Mouse (Mus musculus) neural tube, embryonic 12.5 days (tissue): ENCODE data around the gene Actn1. TPM values are rescaled to one million over a fixed set of nuclear protein-coding genes. Genes with fewer than 3 reads are reported as not detected.

Experiments
- ATAC-seq: fragments of 200-750 bp; cut with Nextera tagmentation; 2 replicates; pipeline ENCODE4 v1.8.0; 2017; ENCODE audit warnings: low read depth, mild to moderate bottlenecking, moderate TSS enrichment, moderate library complexity; ENCODE audit not compliant: low FRiP score
- H3K27ac ChIP-seq: fragments of 300-500 bp; sonication (generic); 2 replicates; pipeline ENCODE4 v1.5.1; 2016
- H3K27me3 ChIP-seq: fragments of 300-500 bp; sonication (generic); replicated peaks from 2 replicates; pipeline ENCODE4 v1.6.1; 2016; ENCODE audit warnings: mild to moderate bottlenecking
- H3K36me3 ChIP-seq: fragments of 300-500 bp; sonication (generic); 2 replicates; pipeline ENCODE4 v1.6.1; 2016; ENCODE audit warnings: mild to moderate bottlenecking
- H3K4me1 ChIP-seq: fragments of 300-500 bp; sonication (generic); 2 replicates; pipeline ENCODE4 v1.6.1; 2016
- H3K4me2 ChIP-seq: fragments of 300-500 bp; sonication (generic); replicated peaks from 2 replicates; pipeline ENCODE4 v1.6.1; 2016; ENCODE audit warnings: mild to moderate bottlenecking
- H3K4me3 ChIP-seq: fragments of 300-500 bp; sonication (generic); 2 replicates; pipeline ENCODE4 v1.5.1; 2016
- H3K9ac ChIP-seq: fragments of 300-500 bp; sonication (generic); 2 replicates; pipeline ENCODE4 v1.6.1; 2016; ENCODE audit warnings: mild to moderate bottlenecking
- H3K9me3 ChIP-seq: fragments of 300-500 bp; sonication (generic); 2 replicates; pipeline ENCODE4 v1.6.1; 2016; ENCODE audit warnings: mild to moderate bottlenecking
- WGBS: fragments of 180-500 bp; shearing (Covaris S2); methylation state at CpG from one replicate; pipeline ENCODE4 v1.1.7; 2016; 5-methylcytosine and 5-hydroxymethylcytosine counted together
- polyA plus RNA-seq: library from polyadenylated mRNA; unstranded; fragments of >200 nt; fragmentation: Nextera tagmentation; extraction: Ambion mirVana; gene quantifications from 2 replicates; pipeline ENCODE4 v1.2.1, GENCODE M21; 2016

Gene Actn1
- polyA plus RNA-seq, 1 experiment from 2014 or later, result 15.8 TPM

DNA sequence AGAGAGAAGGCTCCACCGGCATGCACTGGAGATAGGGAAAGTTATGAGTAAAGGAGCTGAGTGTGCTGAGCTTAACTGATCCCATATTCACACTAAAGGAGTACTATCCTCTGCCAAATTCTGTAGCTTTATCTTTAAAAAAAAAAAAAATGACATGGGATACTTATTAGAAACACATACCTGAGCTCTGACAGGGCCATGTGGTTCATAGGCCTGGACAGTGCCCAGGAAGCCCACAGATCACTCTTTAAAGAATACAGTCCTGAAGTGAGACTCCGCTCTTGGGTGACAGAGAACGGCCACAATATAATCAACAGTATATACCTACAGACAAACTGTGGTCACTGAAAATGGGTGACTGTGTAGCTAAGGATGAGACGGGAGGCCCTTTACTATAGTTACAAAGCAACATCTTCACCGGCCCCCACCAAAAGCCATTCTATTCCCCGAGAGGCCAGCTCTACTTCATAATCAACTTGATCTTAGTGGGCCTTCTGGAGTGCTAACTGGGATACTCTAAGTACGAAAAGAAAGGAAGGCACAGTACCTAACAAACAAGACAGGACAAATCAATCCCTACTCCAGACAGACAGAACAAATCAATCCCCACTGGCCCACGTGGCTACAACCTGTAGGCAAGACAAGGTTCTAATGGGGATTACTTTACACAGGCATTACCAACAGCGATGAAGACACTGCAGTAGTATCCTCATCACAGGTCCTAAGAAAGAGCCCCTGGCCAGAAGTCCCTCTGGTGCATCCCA lies 27.9 kb downstream of the Actn1 start:
- WGBS, result 84% methylated on average over 9 of the region's 9 CpGs
- Histone ChIP-seq H3K4me3 (no peak overlapping the region), H3K9me3 (0 out of 2 replicates have a peak, but pooled peaks cover 3% of the 10 kb centered on the region), H3K36me3 (no peaks in the 10 kb centered on the region), H3K27ac (no peak overlapping the region), H3K4me1 (peaks cover 43% of the 10 kb centered on the region), H3K9ac (no peak overlapping the region), H3K27me3 (no peaks in the 10 kb centered on the region), H3K4me2 (no peak overlapping the region)
- no peak for ATAC-seq

- ATAC-seq, result no peak
- no peaks in the 10 kb centered on the region for H3K36me3 ChIP-seq
- H3K27me3 ChIP-seq, result no peaks in the 10 kb centered on the region
- H3K27ac ChIP-seq, result no peak overlapping the region
- 36% methylated on average over 5 of the region's 5 CpGs for WGBS
- H3K4me1 ChIP-seq, result peaks cover 43% of the 10 kb centered on the region
- 0 out of 2 replicates have a peak, but pooled peaks cover 3% of the 10 kb centered on the region for H3K9me3 ChIP-seq
- H3K4me3 ChIP-seq, result no peak overlapping the region
- H3K9ac ChIP-seq, result no peak overlapping the region
- H3K4me2 ChIP-seq, result no peak overlapping the region
Measured at GRCm38 (mm10) chr12:80231317-80231716, 28.9 kb downstream of the Actn1 start.

GRCm38 (mm10) chr12:80230854-80231253 lies 29.3 kb downstream of the Actn1 start:
- Histone ChIP-seq H3K4me3 (no peak overlapping the region), H3K9ac (no peak overlapping the region), H3K4me2 (peak overlapping the region; percentile 35), H3K27me3 (no peaks in the 10 kb centered on the region), H3K36me3 (no peaks in the 10 kb centered on the region), H3K4me1 (peaks cover 43% of the 10 kb centered on the region), H3K9me3 (0 out of 2 replicates have a peak, but pooled peaks cover 3% of the 10 kb centered on the region), H3K27ac (peak overlapping the region; percentile 37; the same call in 1 of the 2 replicates)
- ATAC-seq, result no peak
- 65% methylated on average over 5 of the region's 5 CpGs for WGBS

GRCm38 (mm10) chr12:80230111-80230700 lies 30.0 kb downstream of the Actn1 start:
- peak overlapping the region; percentile 35 for H3K4me2 ChIP-seq
- H3K27me3 ChIP-seq, result no peaks in the 10 kb centered on the region
- H3K27ac ChIP-seq, result peak overlapping the region; percentile 37
- 0 out of 2 replicates have a peak, but pooled peaks cover 3% of the 10 kb centered on the region for H3K9me3 ChIP-seq
- ATAC-seq, result peak; percentile 45
- H3K4me3 ChIP-seq, result no peak overlapping the region
- H3K4me1 ChIP-seq, result peaks cover 43% of the 10 kb centered on the region
- no peak overlapping the region for H3K9ac ChIP-seq
- WGBS, result 4% methylated on average over 10 of the region's 10 CpGs
- H3K36me3 ChIP-seq, result no peaks in the 10 kb centered on the region

DNA sequence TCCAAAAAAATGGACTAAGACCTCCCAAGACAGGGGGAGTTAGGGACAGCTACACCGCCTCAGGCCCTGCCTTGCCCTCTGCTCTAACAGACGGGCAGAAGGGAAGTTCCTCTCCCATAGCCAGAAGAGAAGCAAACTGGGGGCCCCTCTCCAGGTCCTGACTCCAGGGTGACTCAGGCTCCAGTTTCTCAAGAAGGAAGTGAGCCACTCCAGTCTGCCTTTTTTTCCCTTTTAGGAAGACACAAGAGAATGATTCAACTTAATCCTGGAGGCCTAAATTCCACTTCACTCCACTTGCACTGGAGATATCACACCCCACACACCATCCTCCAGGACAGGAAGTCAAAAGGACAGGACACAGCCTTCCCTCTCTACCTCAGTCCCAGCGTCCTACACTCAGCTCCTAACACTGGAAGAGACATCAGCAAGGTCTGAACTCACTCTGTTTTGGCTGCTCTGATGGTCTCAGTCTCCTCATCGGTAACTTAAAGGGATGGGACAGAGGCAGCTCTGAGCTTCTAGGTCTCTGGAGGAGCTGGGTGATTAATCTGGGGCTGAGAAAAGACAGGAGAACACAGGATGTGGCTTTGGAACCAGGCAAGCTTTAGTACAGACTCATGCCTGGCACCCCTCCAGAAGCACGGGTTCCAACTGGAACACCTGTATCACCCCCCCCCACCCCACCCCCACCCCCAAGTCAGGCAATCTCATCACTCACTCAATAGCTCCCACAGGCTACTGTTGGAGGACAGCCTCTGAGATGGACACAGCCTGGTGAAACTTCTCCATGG lies 31.0 kb downstream of the Actn1 start:
- Histone ChIP-seq H3K4me1 (peaks cover 48% of the 10 kb centered on the region), H3K27me3 (no peaks in the 10 kb centered on the region), H3K9ac (no peak overlapping the region), H3K4me2 (peak overlapping the region; percentile 35; the same call in 1 of the 2 replicates), H3K27ac (no peak overlapping the region), H3K4me3 (no peak overlapping the region), H3K9me3 (0 out of 2 replicates have a peak, but pooled peaks cover 3% of the 10 kb centered on the region), H3K36me3 (no peaks in the 10 kb centered on the region)
- ATAC-seq, result no peak
- WGBS, result 61% methylated on average over 5 of the region's 5 CpGs

DNA sequence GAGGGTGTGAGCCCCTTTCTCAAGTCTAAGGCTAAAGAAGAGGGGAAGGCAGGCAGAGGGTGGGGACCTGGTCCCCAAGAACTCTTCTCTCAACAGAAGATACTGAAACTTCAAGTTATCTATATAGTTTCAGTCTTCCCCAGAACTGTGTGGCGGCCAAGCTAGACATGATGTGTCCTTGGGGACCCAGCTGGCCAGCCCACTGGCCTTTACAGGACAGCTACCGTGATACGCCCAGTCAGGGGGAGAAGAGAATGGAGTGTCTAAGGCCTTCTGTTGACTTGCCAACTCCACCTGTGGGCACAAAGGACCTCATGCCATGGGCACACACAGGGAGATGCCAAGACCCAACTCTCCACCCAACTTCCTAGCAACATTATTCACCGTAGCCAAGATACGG lies 31.8 kb downstream of the Actn1 start:
- Histone ChIP-seq H3K27ac (no peak overlapping the region), H3K36me3 (no peaks in the 10 kb centered on the region), H3K4me1 (peaks cover 56% of the 10 kb centered on the region), H3K9me3 (no peaks in the 10 kb centered on the region), H3K4me3 (no peak overlapping the region), H3K9ac (no peak overlapping the region), H3K4me2 (no peak overlapping the region), H3K27me3 (no peaks in the 10 kb centered on the region)
- no peak for ATAC-seq
- 76% methylated on average over 5 of the region's 5 CpGs for WGBS

DNA sequence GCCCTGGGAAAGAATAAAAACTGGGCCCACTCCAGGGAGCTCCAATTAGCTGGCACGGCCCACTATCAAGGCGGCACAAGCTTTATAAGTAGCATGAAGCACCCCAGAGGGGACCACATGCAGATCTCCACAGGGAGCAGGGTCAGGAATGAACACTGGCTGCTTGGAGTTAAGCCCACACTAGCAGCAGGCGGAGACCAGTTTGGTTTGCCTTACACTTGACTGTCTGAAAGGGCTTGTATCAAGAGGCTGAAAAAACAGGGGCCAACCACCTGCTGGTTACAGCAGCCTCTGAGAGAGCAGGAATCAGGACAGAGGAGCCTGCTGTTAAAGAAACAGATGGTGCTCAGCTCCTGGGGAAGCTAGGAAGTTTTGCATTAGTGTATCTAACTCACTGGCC lies 32.3 kb downstream of the Actn1 start:
- peak; percentile 49; the same call in 1 of the 2 replicates for ATAC-seq
- Histone ChIP-seq H3K36me3 (no peaks in the 10 kb centered on the region), H3K9me3 (no peaks in the 10 kb centered on the region), H3K4me3 (no peak overlapping the region), H3K4me2 (no peak overlapping the region), H3K27me3 (no peaks in the 10 kb centered on the region), H3K9ac (no peak overlapping the region), H3K27ac (no peak overlapping the region), H3K4me1 (peaks cover 61% of the 10 kb centered on the region)
- WGBS, result 19% methylated on average over 3 of the region's 3 CpGs

- no peaks in the 10 kb centered on the region for H3K36me3 ChIP-seq
- H3K27me3 ChIP-seq, result no peaks in the 10 kb centered on the region
- no peaks in the 10 kb centered on the region for H3K9me3 ChIP-seq
- H3K27ac ChIP-seq, result no peak overlapping the region
- no peak for ATAC-seq
- H3K9ac ChIP-seq, result no peak overlapping the region
- no peak overlapping the region for H3K4me3 ChIP-seq
- WGBS, result 78% methylated on average over 2 of the region's 2 CpGs
- H3K4me2 ChIP-seq, result no peak overlapping the region
- H3K4me1 ChIP-seq, result peaks cover 55% of the 10 kb centered on the region
Measured at GRCm38 (mm10) chr12:80226101-80226500, 34.1 kb downstream of the Actn1 start.

DNA sequence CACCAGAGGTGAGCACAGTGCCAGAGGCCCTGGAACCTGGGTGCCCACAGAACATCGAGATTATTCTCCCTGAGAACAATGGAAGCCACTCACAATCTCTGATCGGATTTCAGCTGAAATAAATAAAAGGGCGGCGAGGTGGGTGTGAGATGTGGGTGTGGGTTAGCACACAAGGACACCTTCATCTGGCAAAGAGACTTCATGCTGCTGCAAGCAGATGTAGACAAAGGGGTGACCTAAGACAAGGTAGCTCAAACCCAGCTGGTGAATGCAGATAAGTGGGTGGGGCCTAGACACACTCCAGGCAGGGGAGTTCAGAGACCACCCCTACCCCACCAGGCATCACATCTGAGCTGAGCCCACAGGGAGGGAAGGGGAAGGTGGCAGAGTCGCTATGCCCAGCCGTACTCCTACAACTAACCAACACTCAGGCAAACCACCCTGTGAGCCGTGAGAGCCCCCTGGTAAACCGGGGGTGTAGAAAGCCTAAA lies 35.9 kb downstream of the Actn1 start:
- WGBS, result 64% methylated on average over 8 of the region's 8 CpGs
- no peak for ATAC-seq

GRCm38 (mm10) chr12:80223511-80223910 lies 36.7 kb downstream of the Actn1 start:
- no peak overlapping the region for H3K4me2 ChIP-seq
- no peak overlapping the region for H3K4me3 ChIP-seq
- no peaks in the 10 kb centered on the region for H3K27me3 ChIP-seq
- no peaks in the 10 kb centered on the region for H3K36me3 ChIP-seq
- H3K4me1 ChIP-seq, result peaks cover 32% of the 10 kb centered on the region
- ATAC-seq, result 0 out of 2 replicates have a peak, but pooled peaks have one; percentile 51
- no peaks in the 10 kb centered on the region for H3K9me3 ChIP-seq
- 35% methylated on average over 8 of the region's 8 CpGs for whole genome bisulfite sequencing
- no peak overlapping the region for H3K9ac ChIP-seq
- no peak overlapping the region for H3K27ac ChIP-seq

More for the DNA sequence above, 35.9 kb downstream of the Actn1 start:
- Histone ChIP-seq H3K9ac (no peak overlapping the region), H3K36me3 (no peaks in the 10 kb centered on the region), H3K4me2 (no peak overlapping the region), H3K27me3 (no peaks in the 10 kb centered on the region), H3K27ac (no peak overlapping the region), H3K4me3 (no peak overlapping the region), H3K4me1 (peaks cover 37% of the 10 kb centered on the region), H3K9me3 (no peaks in the 10 kb centered on the region)

DNA sequence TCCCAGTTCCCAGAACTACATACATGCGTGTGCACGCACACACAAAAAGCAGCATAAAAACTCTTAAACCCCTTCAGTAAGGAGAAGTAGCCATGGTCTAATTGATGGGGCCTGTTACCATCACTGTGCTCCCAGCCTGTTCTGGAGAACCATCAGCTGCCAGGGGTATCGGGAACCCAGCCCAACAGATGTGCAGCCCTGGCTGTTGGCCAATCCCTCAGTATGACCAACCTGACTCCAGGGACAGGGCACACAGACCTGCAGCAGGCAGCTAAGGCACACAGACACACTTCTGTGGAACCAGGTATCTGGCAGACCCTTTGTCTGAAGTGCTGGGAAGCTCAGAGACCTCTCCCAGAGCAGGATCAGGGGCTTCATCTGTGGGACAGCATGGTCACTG lies 37.7 kb downstream of the Actn1 start:
- no peak for ATAC-seq

More for the DNA sequence above, 37.7 kb downstream of the Actn1 start:
- no peak overlapping the region for H3K4me3 ChIP-seq
- no peaks in the 10 kb centered on the region for H3K27me3 ChIP-seq
- no peak overlapping the region for H3K27ac ChIP-seq
- WGBS, result 93% methylated on average over 3 of the region's 3 CpGs
- no peak overlapping the region for H3K4me2 ChIP-seq
- H3K4me1 ChIP-seq, result peaks cover 22% of the 10 kb centered on the region
- no peaks in the 10 kb centered on the region for H3K36me3 ChIP-seq
- no peaks in the 10 kb centered on the region for H3K9me3 ChIP-seq
- no peak overlapping the region for H3K9ac ChIP-seq
